Mouse (Mus musculus) spleen, adult 2 months (tissue): ENCODE measurements around the gene Clic5. TPM values are rescaled to one million over a fixed set of nuclear protein-coding genes. Genes with fewer than 3 reads are reported as not detected.
A peak's percentile ranks its signal among the peaks of the same experiment; 100 is the strongest.

ENCODE experiments used
- DNase-seq, 2 experiments: peaks; one replicate each; pipeline versions ENCODE4 v3.0.0 to v3.0.0-alpha.2; 2012 to 2021; ENCODE audit warnings: low spot score in 2 of 2, low read depth in 1 of 2
- H3K27ac ChIP-seq: fragments of 200-500 bp; 2 replicates; pipeline ENCODE4 v1.5.1; 2012; ENCODE audit warnings: low read length, inconsistent platforms; ENCODE audit not compliant: insufficient read depth
- H3K27me3 ChIP-seq: fragments of 200-500 bp; 2 replicates; pipeline ENCODE4 v1.6.1; 2012; ENCODE audit warnings: mild to moderate bottlenecking, moderate library complexity, low read length, inconsistent platforms; ENCODE audit not compliant: control insufficient read depth, insufficient read depth
- H3K36me3 ChIP-seq: fragments of 200-500 bp; 2 replicates; pipeline ENCODE4 v1.6.1; 2012; ENCODE audit warnings: mild to moderate bottlenecking, low read length, inconsistent platforms; ENCODE audit not compliant: control insufficient read depth, insufficient read depth
- H3K4me1 ChIP-seq: fragments of 200-500 bp; 2 replicates; pipeline ENCODE4 v1.6.1; 2011; ENCODE audit warnings: inconsistent platforms; ENCODE audit not compliant: control insufficient read depth, insufficient read depth, insufficient read length
- H3K4me3 ChIP-seq: fragments of 200-500 bp; 2 replicates; pipeline ENCODE4 v1.5.1; 2011; ENCODE audit warnings: mild to moderate bottlenecking, inconsistent platforms; ENCODE audit not compliant: insufficient read depth, insufficient read length; ENCODE audit errors: extremely low read depth
- CTCF ChIP-seq: fragments of 200-500 bp; IDR thresholded peaks from 2 replicates; pipeline ENCODE4 v1.5.1; 2011; ENCODE audit warnings: mild to moderate bottlenecking, inconsistent platforms; ENCODE audit not compliant: insufficient read depth, insufficient read length, insufficient replicate concordance; ENCODE audit errors: extremely low read depth
- POLR2A ChIP-seq: fragments of 200-500 bp; IDR thresholded peaks from 2 replicates; pipeline ENCODE4 v1.6.1; 2011; ENCODE audit warnings: low read depth, low read length, inconsistent platforms
- WGBS: fragments of 180-500 bp; shearing (Covaris S2); methylation state at CpG from one replicate; pipeline ENCODE4 v1.1.7; 2018; 5-methylcytosine and 5-hydroxymethylcytosine counted together
- polyA plus RNA-seq: library from polyadenylated mRNA; depleted of rRNA; stranded (reverse); fragments of >200 nt; gene quantifications from 2 replicates; pipeline ENCODE4 v1.2.3, GENCODE M21; 2012

Gene Clic5
- polyA plus RNA-seq, 1 experiment = 5.6 TPM

DNA sequence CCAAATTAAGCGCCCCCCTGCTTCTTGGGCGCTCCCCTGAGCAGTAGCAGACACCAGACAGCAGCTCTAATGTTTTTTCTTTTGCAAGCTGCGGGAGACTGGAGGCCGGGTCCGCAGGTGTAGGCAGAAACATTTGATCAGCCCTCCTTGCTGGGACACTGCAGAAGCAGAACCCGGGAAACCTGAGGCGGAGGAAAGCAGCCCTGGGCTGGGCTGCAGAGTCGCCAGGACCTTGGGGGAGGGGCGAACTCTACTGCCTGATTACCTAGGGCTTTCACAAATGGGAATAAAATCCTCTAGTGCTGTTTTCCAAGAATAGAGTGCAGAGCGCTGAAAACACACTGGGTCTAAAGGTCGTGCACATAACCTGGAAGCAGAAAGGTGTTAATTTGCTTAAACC, 1.3 kb downstream of the Clic5 start:
- Histone ChIP-seq H3K27ac (peak overlapping the region; percentile 32; the same call in 1 of the 2 replicates), H3K4me3 (peak overlapping the region; percentile 33), H3K4me1 (peaks cover 4% of the 10 kb centered on the region; the same call in 1 of the 2 replicates), H3K27me3 (no peaks in the 10 kb centered on the region), H3K36me3 (no peaks in the 10 kb centered on the region)
- TF ChIP-seq CTCF (no peak), POLR2A (no peak)
- 37% methylated on average over 11 of the region's 11 CpGs for WGBS
- DNase-seq = no peak

- TF ChIP-seq POLR2A (no peak), CTCF (no peak)
- Histone ChIP-seq H3K36me3 (no peaks in the 10 kb centered on the region), H3K4me1 (peaks cover 4% of the 10 kb centered on the region; the same call in 1 of the 2 replicates), H3K27me3 (no peaks in the 10 kb centered on the region), H3K27ac (no peak overlapping the region), H3K4me3 (no peak overlapping the region)
- no peak for DNase-seq
- WGBS = 86% methylated on average over 7 of the region's 7 CpGs
Measured at GRCm38 (mm10) chr17:44190246-44190645, 1.9 kb downstream of the Clic5 start.

DNA sequence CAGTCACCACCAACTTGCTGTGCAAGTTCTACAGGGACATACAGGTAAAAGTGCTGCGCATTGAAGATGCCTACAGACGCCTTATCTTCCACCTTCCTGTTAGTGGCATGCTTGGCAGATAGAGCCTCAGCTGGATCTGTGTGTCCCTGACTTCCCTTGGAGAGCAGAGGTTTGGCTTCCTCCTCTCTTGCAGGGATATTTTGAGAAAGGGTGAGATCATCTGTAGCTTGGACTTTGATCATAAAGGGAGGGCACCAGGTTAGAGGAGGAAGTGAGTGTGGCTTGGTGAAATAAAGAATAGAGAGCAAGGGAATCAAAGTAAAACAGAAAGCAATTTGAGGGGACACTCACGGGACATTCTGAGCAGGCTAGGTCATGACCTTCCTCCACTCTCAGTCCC, 4.6 kb downstream of the Clic5 start:
- H3K27me3 ChIP-seq = no peaks in the 10 kb centered on the region
- no peak overlapping the region for H3K4me3 ChIP-seq
- H3K27ac ChIP-seq = no peak overlapping the region
- 45% methylated on average over 3 of the region's 3 CpGs for WGBS
- TF ChIP-seq POLR2A (no peak), CTCF (no peak)
- DNase-seq = no peak
- H3K36me3 ChIP-seq = no peaks in the 10 kb centered on the region
- H3K4me1 ChIP-seq = peaks cover 4% of the 10 kb centered on the region; the same call in 1 of the 2 replicates

DNA sequence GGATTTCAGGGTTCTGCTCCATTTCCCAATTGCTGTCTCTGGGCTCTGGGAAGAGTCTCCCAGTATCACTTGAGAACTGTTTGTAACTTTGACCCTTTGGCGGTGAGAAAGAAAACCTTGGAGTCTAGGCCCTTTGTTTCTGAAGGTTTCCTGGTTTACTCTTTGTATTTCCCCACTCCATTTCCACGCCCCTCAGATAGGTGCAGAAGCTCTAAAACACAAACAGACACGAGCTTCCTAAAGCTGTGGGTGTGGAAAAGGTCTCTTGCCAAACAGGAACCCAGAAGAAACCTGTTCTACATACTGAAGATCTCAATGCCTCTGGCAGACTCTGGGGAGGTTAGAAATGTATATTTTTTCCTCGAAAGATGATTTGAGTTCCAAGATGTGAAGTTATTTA, 10.8 kb downstream of the Clic5 start:
- TF ChIP-seq CTCF = no peak
- TF ChIP-seq POLR2A = no peak
- H3K27ac ChIP-seq = no peak overlapping the region
- no peak overlapping the region for H3K4me3 ChIP-seq
- H3K36me3 ChIP-seq = no peaks in the 10 kb centered on the region
- no peaks in the 10 kb centered on the region for H3K4me1 ChIP-seq
- DNase-seq = no peak
- WGBS = 73% methylated on average over 4 of the region's 4 CpGs
- no peaks in the 10 kb centered on the region for H3K27me3 ChIP-seq

DNA sequence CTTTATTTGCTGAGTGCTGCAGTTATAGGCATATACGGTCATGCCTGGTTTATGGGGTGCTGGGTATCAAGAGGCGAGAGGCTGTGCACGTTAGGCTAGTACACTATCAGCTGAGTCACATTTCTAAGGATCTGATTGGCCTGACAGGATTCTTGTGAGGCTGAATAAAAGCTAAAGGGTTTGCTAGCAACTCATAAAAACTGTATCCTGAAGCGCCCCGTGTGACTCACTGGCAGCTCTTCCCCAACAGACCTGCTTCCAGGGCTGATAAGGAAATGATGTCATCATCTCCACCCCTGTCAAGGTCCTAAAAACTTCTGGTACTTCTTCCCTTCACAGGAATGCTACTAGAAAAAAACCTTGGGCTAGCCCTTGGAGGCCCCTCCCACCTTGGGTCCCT, 14.6 kb downstream of the Clic5 start:
- 81% methylated on average over 5 of the region's 5 CpGs for WGBS

DNA sequence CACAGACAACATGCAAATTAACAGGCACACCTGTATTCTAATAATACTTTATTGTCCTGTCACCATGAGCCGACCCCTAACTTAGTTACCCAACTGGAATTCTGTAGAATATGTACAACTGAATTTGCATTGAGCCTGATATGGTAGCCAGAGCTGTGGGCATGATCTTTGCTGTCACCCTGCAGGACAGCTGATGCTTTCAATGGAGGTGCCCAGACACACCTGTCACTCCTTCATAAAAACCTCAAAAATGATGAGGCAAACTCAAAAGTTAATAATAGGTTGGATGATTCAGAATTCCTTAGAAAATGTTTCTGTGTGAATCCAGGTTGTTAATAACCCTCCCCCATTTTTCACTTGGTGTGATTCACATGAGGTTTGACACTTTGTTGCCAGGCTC, 16.4 kb downstream of the Clic5 start:
- no peak overlapping the region for H3K27ac ChIP-seq
- no peaks in the 10 kb centered on the region for H3K4me1 ChIP-seq
- H3K4me3 ChIP-seq = no peak overlapping the region
- WGBS = 86% methylated on average over 1 of the region's 1 CpGs
- DNase-seq = no peak
- no peak for TF ChIP-seq CTCF
- TF ChIP-seq POLR2A = no peak
- no peaks in the 10 kb centered on the region for H3K27me3 ChIP-seq
- no peaks in the 10 kb centered on the region for H3K36me3 ChIP-seq

More for the DNA sequence above, 14.6 kb downstream of the Clic5 start:
- no peak for DNase-seq
- Histone ChIP-seq H3K4me3 (no peak overlapping the region), H3K27ac (no peak overlapping the region), H3K4me1 (no peaks in the 10 kb centered on the region), H3K36me3 (no peaks in the 10 kb centered on the region), H3K27me3 (no peaks in the 10 kb centered on the region)
- TF ChIP-seq CTCF = no peak
- TF ChIP-seq POLR2A = no peak

DNA sequence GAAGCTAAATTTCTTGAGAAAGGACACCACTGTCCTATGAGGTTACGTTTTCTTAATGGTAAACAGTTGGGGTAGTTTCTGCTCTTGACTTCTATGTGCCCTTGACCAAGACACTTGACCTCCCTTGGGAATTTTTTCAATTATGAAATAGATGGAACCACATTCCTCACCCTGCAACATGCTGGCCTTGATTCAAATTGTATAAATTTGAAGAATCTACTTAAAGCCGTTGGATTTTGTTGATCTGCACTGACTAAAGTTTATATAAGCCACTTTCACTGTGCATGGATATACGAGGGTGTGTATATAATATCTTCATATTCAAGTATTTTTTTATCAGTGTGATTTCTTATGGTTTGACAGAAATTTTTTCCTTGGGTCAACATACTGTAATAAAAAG, 17.2 kb downstream of the Clic5 start:
- 85% methylated on average over 3 of the region's 3 CpGs for WGBS
- no peak overlapping the region for H3K4me3 ChIP-seq
- no peaks in the 10 kb centered on the region for H3K27me3 ChIP-seq
- DNase-seq = no peak
- no peaks in the 10 kb centered on the region for H3K36me3 ChIP-seq
- no peak for TF ChIP-seq CTCF
- TF ChIP-seq POLR2A = no peak
- H3K27ac ChIP-seq = no peak overlapping the region
- no peaks in the 10 kb centered on the region for H3K4me1 ChIP-seq
